ENCODE assay signal across 10 mouse cellular contexts in the genomic region with DNA sequence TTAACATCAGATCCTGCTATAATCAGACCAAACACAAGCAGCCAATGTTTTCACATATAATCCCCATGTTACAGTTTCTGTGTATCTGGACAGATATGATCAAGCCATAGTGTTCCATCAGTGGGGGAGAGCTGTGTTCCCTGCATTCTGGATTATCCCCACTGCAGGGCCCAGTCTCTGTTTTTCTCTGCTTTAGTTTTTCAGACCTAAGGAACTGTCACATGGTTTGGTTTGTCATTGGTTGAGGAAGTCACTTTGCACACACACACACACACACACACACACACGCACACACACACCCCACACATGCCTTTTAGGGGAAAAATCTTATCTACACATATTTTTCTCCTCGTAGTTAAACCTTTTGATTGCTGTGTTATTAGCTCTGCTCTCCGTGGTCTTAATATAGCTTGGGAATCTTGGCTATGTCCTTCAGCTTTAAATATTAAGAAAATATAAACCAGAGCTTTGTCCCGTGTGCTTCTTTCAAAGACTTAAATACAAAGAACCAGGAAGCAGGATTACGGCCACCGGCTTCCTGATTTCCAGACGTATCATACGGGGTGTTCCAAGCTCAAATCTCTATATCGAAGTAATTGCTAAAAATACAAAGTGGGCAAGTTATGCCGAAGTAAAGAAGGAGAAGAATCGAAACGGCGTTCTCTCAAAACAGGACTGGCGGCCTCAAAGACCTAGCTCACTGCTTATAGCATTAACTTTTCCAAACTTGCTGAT. TPM values are rescaled to one million over a fixed set of nuclear protein-coding genes. Genes with fewer than 3 reads are reported as not detected.
A peak's percentile ranks its signal among the peaks of the same experiment; 100 is the strongest.
DNase-seq lines count a peak whose midpoint lies in the region; ATAC-seq and TF ChIP-seq lines count a peak whose summit lies in the region.
"Had no signal": no experiment of that assay in that cellular context is flagged by ENCODE, and none has a peak within 500 bp of the region (broad histone marks: within the 10 kb centered on the region; RNA-seq: fewer than 3 reads in every experiment).

No protein-coding gene starts in this region.

- no peak for ATAC-seq in heart, embryonic 16.5 days (replicated peaks; ENCODE audit: extremely low read depth, insufficient read depth, low FRiP score)
- ATAC-seq: intestine, postnatal 0 days had no signal

- peaks cover 27% of the 10 kb centered on the region for H3K4me1 ChIP-seq in heart, embryonic 16.5 days (ENCODE audit: control insufficient read depth, insufficient read depth, low read length)

- peak overlapping the region; percentile 85 for H3K4me3 ChIP-seq in gastrocnemius, adult 2 months
- no peak overlapping the region for H3K4me3 ChIP-seq in heart, embryonic 16.5 days (ENCODE audit: low read length)
- H3K4me3 ChIP-seq: lung, embryonic 15.5 days had no signal

- intact Hi-C loops in gastrocnemius, adult 2 months (cut with DNase I) = loop anchor here (1.0 to 5.0 kb wide), 3 partner anchors 57 to 174 kb away; no protein-coding TSS in a partner anchor

- no peak for TF ChIP-seq CTCF in gastrocnemius, adult 2 months (IDR thresholded peaks at IDR 0.05)

- H3K9ac ChIP-seq in heart, embryonic 16.5 days (ENCODE audit: low read length) = peak overlapping the region; percentile 84; the same call in 1 of the 2 replicates
- H3K9ac ChIP-seq: lung, embryonic 15.5 days had no signal

- no peaks in the 10 kb centered on the region for H3K9me3 ChIP-seq in heart, embryonic 16.5 days (replicated peaks; ENCODE audit: control insufficient read depth, low read length)
- H3K9me3 ChIP-seq: lung, embryonic 15.5 days had no signal

- 69% methylated on average over 14 of the region's 14 CpGs for WGBS in heart, embryonic 16.5 days

- H3K4me2 ChIP-seq in heart, embryonic 16.5 days (ENCODE audit: low read depth, low read length) = no peak overlapping the region

- H3K36me3 ChIP-seq in heart, embryonic 16.5 days (ENCODE audit: control insufficient read depth, insufficient read depth) = no peaks in the 10 kb centered on the region
- H3K36me3 ChIP-seq: lung, embryonic 15.5 days had no signal

- H3K27me3 ChIP-seq in heart, embryonic 16.5 days (ENCODE audit: control insufficient read depth, insufficient read depth, low read length) = no peaks in the 10 kb centered on the region
- H3K27me3 ChIP-seq: lung, embryonic 15.5 days had no signal

- no peak for DNase-seq in gastrocnemius, adult 2 months
- DNase-seq in gastrocnemius, postnatal 10 days = no peak
- DNase-seq in layer of hippocampus, adult 11-12 months (ENCODE audit: low spot score) = peak; percentile 40
- DNase-seq in layer of hippocampus, postnatal 36 days = no peak
- DNase-seq in CD4-positive helper T cell, adult 2 months (ENCODE audit: low read depth, low spot score) = peak; percentile 28
- no peak for DNase-seq in frontal cortex, postnatal 36 days (ENCODE audit: low spot score in 2 of 2)
- no peak for DNase-seq in urinary bladder, postnatal 10 days (ENCODE audit: low spot score)

- peak overlapping the region; percentile 100 for H3K27ac ChIP-seq in gastrocnemius, adult 2 months
- H3K27ac ChIP-seq in heart, embryonic 16.5 days (ENCODE audit: low read length) = peak overlapping the region; percentile 94; the same call in 1 of the 2 replicates

RNA-seq across cellular contexts. Expression of a gene that starts 1.9 kb away (rescaled TPM):
- total RNA-seq in gastrocnemius, adult 2 months (2021) = 100 to 1,000 TPM in 1 of 2 experiments, 10 to 100 TPM in 1; 33.5 to 115 TPM
- total RNA-seq in gastrocnemius, postnatal 10 days (2021) = 10 to 100 TPM; 80.5 to 82.4 TPM
- 100 to 1,000 TPM; 354 to 385 TPM for total RNA-seq in layer of hippocampus, postnatal 36 days (2021)
- polyA plus RNA-seq in heart, embryonic 16.5 days (2015; fragmentation: Nextera tagmentation; extraction: Ambion mirVana) = 38.5 and 39.3 TPM in 2 replicates

Comparison
In these comparisons a context has a peak if more than half of its experiments do, and no peak if none do; other contexts are left out.
1. DNase-seq: peak in layer of hippocampus, adult 11-12 months (single experiment) and CD4-positive helper T cell, adult 2 months (single experiment); none in gastrocnemius, adult 2 months (single experiment), gastrocnemius, postnatal 10 days (single experiment), layer of hippocampus, postnatal 36 days (0 of 2), frontal cortex, postnatal 36 days (0 of 2) and urinary bladder, postnatal 10 days (single experiment).